Mouse (Mus musculus) inflammation-experienced regulatory T-cells, adult 6 months (primary cell): ENCODE data around the gene Ifi27. TPM values are rescaled to one million over a fixed set of nuclear protein-coding genes. Genes with fewer than 3 reads are reported as not detected.
"Not testable (repeated sequence)": the region's sequence is repeated elsewhere in the genome, so short reads cannot be mapped to it uniquely, and the experiment has no call there.

Experiments used
- ATAC-seq: one replicate; pipeline ENCODE4 v1.8.0; 2017
- polyA plus RNA-seq, 3 experiments: library from polyadenylated mRNA; unstranded; fragments of 100-300 nt; shearing (Covaris generic); gene quantifications; one replicate each; pipeline ENCODE4 v1.2.1; 2017

Ifi27 gene
- 100 to 1,000 TPM; 291 to 440 (median 388) TPM for polyA plus RNA-seq

GRCm38 (mm10) chr12:103433986-103434731 is at the start of gene Ifi27:
TSS of gene Ifi27 (plus strand) at chr12:103434211.
- peak; percentile 100 for ATAC-seq

DNA sequence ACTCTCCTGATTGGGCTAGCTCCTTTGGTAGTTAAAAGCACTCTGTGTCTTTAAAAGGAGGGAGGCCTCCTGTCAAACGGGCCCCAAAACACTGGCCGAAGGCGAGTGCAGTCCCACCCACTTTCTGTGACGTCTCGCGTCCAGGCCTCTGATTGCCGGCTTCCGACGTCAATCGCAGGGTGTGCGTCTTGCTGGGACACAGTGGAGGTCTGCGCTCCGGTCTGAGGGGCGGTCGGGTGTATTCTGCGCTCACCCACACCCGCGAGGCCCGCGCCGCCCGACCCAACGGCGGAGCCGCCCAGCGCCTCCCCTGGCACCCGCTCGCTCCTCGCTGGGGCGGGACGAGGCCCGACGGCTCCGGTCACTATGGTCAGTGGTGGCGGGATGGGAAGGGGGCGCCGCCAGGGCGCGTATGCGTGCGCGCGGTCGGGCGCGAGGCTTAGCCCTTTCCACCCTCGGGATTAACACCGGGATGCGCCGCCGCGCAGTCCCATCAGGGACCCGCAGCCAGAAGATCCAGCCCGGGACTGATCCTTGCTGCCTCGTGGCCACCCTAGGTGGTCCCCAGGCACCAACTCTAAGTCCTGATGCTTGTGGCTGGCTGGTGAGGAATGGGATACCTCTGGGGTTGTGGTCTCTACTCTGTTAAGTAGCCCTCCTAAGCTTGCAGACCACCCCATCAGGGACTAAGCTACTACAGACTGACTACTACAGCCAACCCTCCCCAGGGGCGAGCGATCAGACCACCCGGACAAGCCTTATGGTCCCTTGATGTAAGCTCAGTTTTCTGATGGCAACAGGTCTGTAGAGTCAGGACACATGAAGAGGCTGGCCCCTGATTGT is 45.3 kb upstream of the Ifi27 start, which contains the start of gene Otub2:
Gene Otub2 (plus strand): TSS at position 178 of the 843 bp plus-strand sequence.
- peak; percentile 99 for ATAC-seq

DNA sequence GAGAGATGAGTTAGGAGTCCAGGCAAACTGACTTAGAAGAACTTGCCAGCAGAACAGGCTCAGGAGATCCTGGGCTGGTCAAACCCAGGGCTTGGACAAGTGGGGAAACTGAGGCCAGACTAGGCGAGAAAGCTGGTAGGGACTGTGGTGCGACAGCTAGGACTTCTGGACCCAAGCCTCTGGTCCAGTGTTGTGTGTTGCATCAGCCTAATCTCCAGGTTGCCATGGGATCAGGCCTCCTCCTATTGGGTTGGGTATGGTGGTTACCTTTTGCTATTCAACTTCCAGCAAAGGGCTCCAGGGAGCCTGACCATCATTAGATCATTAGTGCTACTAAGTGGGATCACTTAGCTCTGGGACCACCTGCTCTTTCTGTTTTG is 44.7 kb upstream of the Ifi27 start:
- ATAC-seq = no peak

DNA sequence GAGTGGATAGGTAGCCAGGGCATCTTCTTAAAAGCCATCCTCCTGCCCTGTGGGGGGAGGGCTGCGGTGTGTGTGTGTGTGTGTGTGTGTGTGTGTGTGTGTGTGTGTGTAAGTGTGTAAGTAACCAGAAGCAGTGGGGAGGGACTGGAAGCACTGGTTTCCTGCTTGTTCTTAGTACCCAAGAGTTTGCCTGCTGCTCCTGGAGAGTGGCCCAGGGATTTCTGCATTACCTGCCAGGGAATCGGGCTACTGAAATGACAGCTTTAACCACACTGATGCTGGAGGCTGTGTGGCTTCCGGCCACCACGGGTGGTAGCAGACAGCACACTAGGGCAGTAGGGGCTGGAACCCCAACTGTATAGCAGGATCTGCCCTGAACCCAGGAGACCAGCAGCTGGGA is 44.0 kb upstream of the Ifi27 start:
- ATAC-seq = no peak

DNA sequence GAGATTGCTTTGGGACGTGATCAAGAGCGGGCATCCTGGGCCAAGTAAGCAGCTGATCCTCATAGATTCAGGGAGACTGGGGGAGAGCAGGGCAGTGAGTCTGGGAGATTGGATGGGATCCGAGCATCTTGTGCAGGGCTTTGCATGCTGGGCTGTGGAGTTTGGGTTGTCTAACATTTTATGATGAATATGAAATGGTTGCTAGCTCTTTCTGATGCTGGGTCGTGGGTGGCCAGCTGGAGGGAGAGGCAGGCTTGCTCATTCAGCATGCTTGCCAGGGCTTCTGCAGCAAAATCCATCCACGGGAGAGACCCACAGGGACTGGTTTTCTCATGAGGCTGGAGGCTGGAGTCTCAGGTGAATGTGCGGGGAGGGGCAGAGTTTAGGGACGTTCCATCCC is 42.9 kb upstream of the Ifi27 start:
- no peak for ATAC-seq

- no peak for ATAC-seq
These were observed 40.5 kb upstream of the Ifi27 start for GRCm38 (mm10) chr12:103393528-103393927.

- no peak for ATAC-seq
These were observed 38.3 kb upstream of the Ifi27 start for GRCm38 (mm10) chr12:103395486-103396275.

DNA sequence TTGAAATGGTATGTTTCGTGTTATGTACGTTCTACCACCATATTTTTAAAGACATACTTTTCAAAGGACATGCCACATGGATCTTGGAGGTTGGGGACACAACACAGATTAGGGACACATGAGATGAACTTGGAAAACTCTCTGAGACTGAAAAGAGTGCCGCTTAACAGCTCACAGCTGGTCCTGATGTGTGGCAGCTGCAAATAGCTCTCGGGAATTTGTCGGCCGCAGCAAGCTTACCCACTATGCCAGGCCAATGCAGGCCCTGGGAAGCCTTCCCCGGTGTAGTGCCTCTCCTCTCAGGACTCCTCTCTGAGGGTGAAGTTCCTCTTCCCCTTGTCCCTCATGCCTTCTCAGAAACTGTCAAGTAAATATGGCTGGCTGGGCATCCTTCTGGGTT is 37.3 kb upstream of the Ifi27 start:
- no peak for ATAC-seq

DNA sequence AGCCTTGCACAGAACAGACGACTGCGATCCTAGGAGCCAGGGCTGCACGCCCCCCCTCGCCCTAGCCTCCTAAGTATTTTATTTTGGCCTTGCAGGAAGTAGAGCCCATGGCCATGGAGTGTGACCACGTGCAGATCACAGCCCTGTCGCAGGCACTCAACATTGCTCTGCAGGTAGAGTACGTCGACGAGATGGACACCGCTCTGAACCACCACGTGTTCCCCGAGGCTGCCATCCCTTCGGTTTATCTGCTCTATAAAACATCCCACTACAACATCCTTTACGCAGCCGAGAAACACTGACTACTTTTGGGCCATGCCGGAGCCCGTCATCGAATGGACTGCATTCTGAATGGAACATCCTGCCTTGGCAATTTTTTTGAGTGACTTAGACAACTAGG is 29.9 kb upstream of the Ifi27 start:
- no peak for ATAC-seq

- ATAC-seq = no peak
These were observed 26.3 kb upstream of the Ifi27 start, which contains the start of gene 9330161L09Rik for GRCm38 (mm10) chr12:103407720-103408119. TSS of gene 9330161L09Rik (minus strand) at chr12:103407820.

DNA sequence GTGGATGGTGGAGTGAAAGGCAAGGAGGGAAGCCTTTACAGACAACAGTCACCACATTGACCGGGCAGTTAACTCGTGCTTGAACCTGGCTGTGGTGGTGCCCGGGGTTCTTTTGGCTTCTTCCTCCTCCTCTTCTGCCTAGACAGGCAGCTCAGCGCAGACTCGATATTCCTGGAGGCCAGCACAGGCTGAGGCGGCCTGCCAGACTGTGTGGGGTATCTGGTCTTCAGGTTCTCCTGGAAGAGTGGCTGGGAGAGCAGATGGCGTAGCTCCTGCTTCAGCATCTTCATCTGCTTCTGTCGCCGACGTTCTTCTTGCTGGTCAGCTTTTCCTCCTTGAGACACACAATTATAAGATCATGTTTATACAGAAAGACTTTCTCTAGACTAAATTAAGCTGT is 25.9 kb upstream of the Ifi27 start:
- no peak for ATAC-seq

- ATAC-seq = peak; percentile 1
These were observed 8.8 kb upstream of the Ifi27 start for GRCm38 (mm10) chr12:103425016-103425728.

- ATAC-seq = peak; percentile 99
These were observed 8.1 kb upstream of the Ifi27 start, which contains the start of gene Ddx24 for GRCm38 (mm10) chr12:103425729-103426470. TSS of gene Ddx24 (minus strand) at chr12:103425830.

GRCm38 (mm10) chr12:103426710-103427109 is 7.3 kb upstream of the Ifi27 start:
- no peak for ATAC-seq

DNA sequence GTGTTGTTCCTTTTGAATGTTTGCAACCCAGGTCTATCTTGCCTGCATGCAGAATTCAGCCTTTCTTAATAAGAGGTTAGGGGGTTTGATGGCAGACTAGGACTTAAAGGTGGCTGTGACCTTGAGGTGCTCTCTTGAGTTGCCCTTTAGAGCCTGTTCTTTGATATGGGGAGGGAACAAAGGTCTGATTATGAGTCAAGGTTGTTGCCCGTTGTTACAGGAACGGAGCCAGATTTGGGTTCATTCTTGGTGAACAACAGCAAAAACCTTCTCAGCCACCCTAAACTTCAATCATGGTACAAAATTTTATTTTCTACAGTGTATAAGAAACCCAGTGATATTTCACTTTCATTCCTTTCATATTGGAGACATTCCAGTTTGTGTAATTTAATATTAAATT is 581 bp upstream of the Ifi27 start:
- no peak for ATAC-seq

- ATAC-seq = no peak
These were observed 850 bp downstream of the Ifi27 start for GRCm38 (mm10) chr12:103434861-103435260.

GRCm38 (mm10) chr12:103437601-103438000 is 3.6 kb downstream of the Ifi27 start:
- no peak for ATAC-seq

DNA sequence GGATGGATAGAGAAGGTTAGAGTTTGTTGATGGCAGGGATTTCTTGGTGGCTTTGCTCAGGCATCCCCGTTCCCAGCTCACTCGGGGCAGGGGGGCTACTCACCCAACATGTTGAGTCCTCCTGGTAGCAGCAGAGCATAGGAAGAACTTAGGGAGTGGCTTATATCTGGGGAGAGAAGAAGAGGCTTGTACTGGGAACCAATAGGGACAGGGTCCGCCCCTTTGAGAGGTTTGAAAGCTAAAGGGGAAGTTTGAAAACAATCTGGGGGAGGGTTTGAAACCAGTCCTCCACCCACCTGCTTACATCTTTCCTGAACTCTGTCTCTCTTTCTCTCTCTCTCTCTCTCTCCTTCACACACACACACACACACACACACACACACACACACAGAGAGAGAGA is 9.5 kb downstream of the Ifi27 start, which contains the start of gene Ifi27l2a:
Gene Ifi27l2a (minus strand): TSS at position 157 of the 400 bp plus-strand sequence.
- peak; percentile 95 for ATAC-seq

- ATAC-seq = not testable (repeated sequence)
These were observed 10.2 kb downstream of the Ifi27 start for GRCm38 (mm10) chr12:103444261-103444660.

DNA sequence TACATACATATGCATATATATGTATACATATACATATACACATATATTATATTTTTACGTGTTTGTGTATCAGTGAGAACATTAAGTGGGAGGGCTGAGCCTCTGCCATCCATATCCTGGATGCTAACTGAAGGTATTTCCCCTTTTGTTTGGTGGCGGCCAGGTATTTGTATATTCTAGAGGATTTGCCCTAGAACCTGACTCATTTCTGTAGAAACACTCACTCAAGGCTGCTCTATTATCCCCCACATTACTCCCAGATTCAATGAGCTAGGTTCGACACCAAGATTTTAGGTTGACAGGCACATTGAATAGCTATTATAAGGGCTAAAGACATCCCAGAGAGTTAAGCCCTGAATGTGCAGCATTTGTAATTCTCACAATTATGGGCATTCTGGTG is 11.0 kb downstream of the Ifi27 start:
- no peak for ATAC-seq

DNA sequence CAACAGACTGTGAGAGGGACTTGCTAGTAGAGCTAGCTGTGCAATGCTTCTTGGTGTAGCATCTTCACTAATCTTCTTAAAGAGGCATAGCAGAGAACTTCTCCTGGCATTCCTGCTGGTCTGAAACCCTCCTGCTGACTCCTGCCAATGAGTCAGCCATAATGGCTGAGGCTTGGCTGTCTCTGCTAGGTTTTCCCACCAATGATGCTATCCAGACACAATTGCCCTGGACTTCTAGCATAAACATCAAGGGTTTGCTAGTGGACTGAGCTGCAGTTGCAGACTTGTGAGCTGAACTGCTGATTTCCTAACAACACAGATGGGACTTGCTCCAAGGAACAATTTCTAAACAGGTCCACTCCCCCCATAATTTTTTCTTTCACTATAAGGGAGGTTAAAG is 19.4 kb downstream of the Ifi27 start:
- no peak for ATAC-seq
